Mouse (Mus musculus) midbrain, embryonic 16.5 days (tissue): ENCODE data around the gene Fmnl3. TPM values are rescaled to one million over a fixed set of nuclear protein-coding genes. Genes with fewer than 3 reads are reported as not detected.

Experiments
- ATAC-seq: fragments of 200-750 bp; cut with Nextera tagmentation; 2 replicates; pipeline ENCODE4 v1.8.0; 2017; ENCODE audit warnings: moderate TSS enrichment
- H3K27ac ChIP-seq: fragments of 300-500 bp; sonication (generic); 2 replicates; pipeline ENCODE4 v1.5.1; 2014; ENCODE audit warnings: mild to moderate bottlenecking, low read length, mixed read lengths
- H3K27me3 ChIP-seq: fragments of 300-500 bp; sonication (generic); 2 replicates; pipeline ENCODE4 v1.6.1; 2014; ENCODE audit warnings: low read depth, low read length, mixed read lengths; ENCODE audit not compliant: control insufficient read depth, insufficient read depth
- H3K36me3 ChIP-seq: fragments of 300-500 bp; sonication (generic); 2 replicates; pipeline ENCODE4 v1.6.1; 2014; ENCODE audit warnings: mild to moderate bottlenecking, low read length, moderate library complexity, mixed read lengths; ENCODE audit not compliant: control insufficient read depth, insufficient read depth
- H3K4me1 ChIP-seq: fragments of 300-500 bp; sonication (generic); 2 replicates; pipeline ENCODE4 v1.6.1; 2014; ENCODE audit warnings: mild to moderate bottlenecking, low read length, mixed read lengths; ENCODE audit not compliant: control insufficient read depth, insufficient read depth
- H3K4me2 ChIP-seq: fragments of 300-500 bp; sonication (generic); 2 replicates; pipeline ENCODE4 v1.6.1; 2014; ENCODE audit warnings: mild to moderate bottlenecking, low read length, mixed read lengths
- H3K4me3 ChIP-seq: fragments of 300-500 bp; sonication (generic); 2 replicates; pipeline ENCODE4 v1.5.1; 2014; ENCODE audit warnings: low read depth, mild to moderate bottlenecking, low read length, moderate library complexity, mixed read lengths
- H3K9ac ChIP-seq: fragments of 300-500 bp; sonication (generic); 2 replicates; pipeline ENCODE4 v1.6.1; 2014; ENCODE audit warnings: low read depth, low read length, mixed read lengths
- H3K9me3 ChIP-seq: fragments of 300-500 bp; sonication (generic); replicated peaks from 2 replicates; pipeline ENCODE4 v1.6.1; 2014; ENCODE audit warnings: mild to moderate bottlenecking, low read length, mixed read lengths; ENCODE audit not compliant: control insufficient read depth, poor library complexity, severe bottlenecking
- WGBS: fragments of 180-500 bp; shearing (Covaris S2); extraction: QIAGEN DNeasy Blood & Tissue Kit; methylation state at CpG from one replicate; pipeline ENCODE4 v1.1.7; 2014; 5-methylcytosine and 5-hydroxymethylcytosine counted together
- polyA plus RNA-seq: library from polyadenylated mRNA; unstranded; fragments of >200 nt; fragmentation: Nextera tagmentation; extraction: Ambion mirVana; gene quantifications from 2 replicates; pipeline ENCODE4 v1.2.1, GENCODE M21; 2015

Gene Fmnl3
- polyA plus RNA-seq, result 7.9 and 8.0 TPM in 2 replicates

DNA sequence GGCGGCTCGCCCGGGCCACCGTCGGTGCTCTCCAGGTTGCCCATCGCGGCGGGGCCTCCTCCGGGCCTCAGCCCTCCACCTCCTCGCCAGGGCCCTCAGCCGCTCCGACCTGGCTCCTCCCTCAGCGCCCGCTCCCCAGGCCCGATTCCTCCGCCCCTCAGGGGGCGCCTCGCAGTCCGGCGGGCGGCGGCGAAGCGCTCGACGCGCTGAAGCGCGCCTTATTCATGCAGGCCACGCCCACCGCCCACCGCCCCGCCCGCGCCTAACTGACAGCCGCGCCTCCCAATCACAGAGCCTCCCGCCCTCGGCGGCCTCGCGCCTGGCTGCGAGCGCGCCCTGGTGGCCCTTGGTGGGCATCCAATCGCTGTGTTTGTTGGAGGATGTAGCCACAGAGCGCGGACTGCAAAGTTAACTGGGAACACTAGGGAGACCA is at the start of gene Fmnl3:
Gene Fmnl3, minus strand, starts transcription at position 224 of the 433 bp plus-strand sequence.
- Histone ChIP-seq H3K36me3 (no peaks in the 10 kb centered on the region), H3K9ac (peak within 1 kb of the TSS; percentile 90), H3K9me3 (no peaks in the 10 kb centered on the region), H3K4me2 (peak within 1 kb of the TSS; percentile 70), H3K4me3 (peak within 1 kb of the TSS; percentile 92), H3K27me3 (no peaks in the 10 kb centered on the region), H3K4me1 (peaks cover 11% of the 10 kb centered on the region), H3K27ac (peak within 1 kb of the TSS; percentile 78)
- ATAC-seq, result peak; percentile 97
- under 1% methylated on average over 47 of the region's 48 CpGs for WGBS

DNA sequence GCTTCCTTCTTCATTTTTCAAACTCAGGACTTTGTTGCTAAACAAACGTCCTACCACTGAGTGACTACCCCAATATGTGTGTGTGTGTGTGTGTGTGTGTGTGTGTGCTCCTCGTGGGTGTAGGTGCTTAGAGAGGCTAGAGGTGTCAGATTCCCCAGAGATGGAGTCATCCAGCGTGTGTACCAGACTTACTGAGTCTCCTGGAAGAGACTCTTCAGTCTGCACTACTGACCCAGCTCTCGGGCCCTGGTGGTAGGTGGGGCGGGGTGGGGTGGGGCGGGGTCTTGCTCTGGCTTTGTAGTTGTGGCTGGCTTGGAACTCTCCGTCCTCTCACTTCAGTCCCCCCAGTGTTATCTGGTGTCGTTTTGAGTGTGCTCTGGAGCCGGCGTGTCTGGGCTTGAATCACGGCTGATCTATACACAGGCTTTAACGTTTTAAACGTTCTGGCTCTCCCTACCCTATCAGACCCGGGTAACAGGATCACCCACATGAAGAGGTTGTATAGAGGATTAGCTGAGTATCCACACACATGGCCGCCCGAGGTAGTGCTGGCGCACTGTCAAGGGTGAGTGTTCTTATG is 47.5 kb upstream of the Fmnl3 start:
- H3K9me3 ChIP-seq, result no peaks in the 10 kb centered on the region
- H3K4me3 ChIP-seq, result no peak overlapping the region
- no peak overlapping the region for H3K9ac ChIP-seq
- no peaks in the 10 kb centered on the region for H3K27me3 ChIP-seq
- H3K36me3 ChIP-seq, result peaks cover 8% of the 10 kb centered on the region; the same call in 1 of the 2 replicates
- ATAC-seq, result no peak
- no peak overlapping the region for H3K4me2 ChIP-seq
- H3K4me1 ChIP-seq, result peaks cover 7% of the 10 kb centered on the region
- 43% methylated on average over 17 of the region's 17 CpGs for WGBS
- no peak overlapping the region for H3K27ac ChIP-seq

DNA sequence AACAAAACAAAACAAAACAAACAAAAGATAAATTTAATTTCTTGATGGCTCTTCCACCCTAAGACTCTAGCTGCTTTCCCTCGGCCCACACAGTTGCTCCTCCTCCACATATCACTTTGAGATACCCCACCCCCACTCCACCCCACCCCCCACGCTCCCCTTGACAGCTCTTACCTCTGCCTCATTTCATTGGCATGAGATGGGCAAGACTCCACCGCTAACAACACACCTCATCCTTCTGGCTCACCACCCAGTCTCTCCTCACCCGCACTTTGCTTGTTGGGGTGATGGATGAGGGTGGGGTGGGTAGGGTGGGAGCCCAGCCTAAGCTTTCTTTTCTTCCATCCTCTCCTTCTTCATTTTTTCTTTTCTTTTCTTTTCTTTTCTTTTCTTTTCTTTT is 46.7 kb upstream of the Fmnl3 start:
- 37% methylated on average over 4 of the region's 4 CpGs for WGBS
- H3K4me1 ChIP-seq, result peaks cover 7% of the 10 kb centered on the region
- H3K9ac ChIP-seq, result no peak overlapping the region
- ATAC-seq, result no peak
- no peak overlapping the region for H3K4me3 ChIP-seq
- H3K27me3 ChIP-seq, result no peaks in the 10 kb centered on the region
- no peaks in the 10 kb centered on the region for H3K36me3 ChIP-seq
- no peaks in the 10 kb centered on the region for H3K9me3 ChIP-seq
- no peak overlapping the region for H3K27ac ChIP-seq
- no peak overlapping the region for H3K4me2 ChIP-seq

- 0 out of 2 replicates have a peak, but pooled peaks have one; percentile 51 for ATAC-seq
- Histone ChIP-seq H3K4me1 (peaks cover 7% of the 10 kb centered on the region), H3K36me3 (no peaks in the 10 kb centered on the region), H3K9me3 (no peaks in the 10 kb centered on the region), H3K27ac (no peak overlapping the region), H3K9ac (no peak overlapping the region), H3K4me2 (peak overlapping the region; percentile 27; the same call in 1 of the 2 replicates), H3K4me3 (no peak overlapping the region), H3K27me3 (no peaks in the 10 kb centered on the region)
- WGBS, result 21% methylated on average over 13 of the region's 13 CpGs
Observed at GRCm38 (mm10) chr15:99416348-99416882, 46.1 kb upstream of the Fmnl3 start.

DNA sequence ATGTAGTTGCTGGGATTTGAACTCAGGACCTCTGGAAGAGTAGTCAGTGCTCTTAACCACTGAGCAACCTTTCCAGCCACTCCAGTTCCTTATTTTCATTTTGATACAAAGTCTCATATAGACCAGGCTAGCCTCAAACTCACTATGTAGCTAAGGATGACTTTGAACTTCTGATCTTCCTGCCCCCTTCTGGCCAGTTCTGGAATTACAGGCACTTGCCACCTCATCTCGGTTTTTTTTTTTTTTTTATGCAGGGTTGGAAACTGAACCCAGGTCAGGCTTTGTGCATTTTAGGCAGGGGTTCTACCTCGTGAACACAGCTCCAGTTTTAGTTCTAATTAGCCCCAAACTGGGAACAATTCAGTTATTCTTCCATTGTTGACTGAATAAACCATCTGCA is 45.5 kb upstream of the Fmnl3 start:
- Histone ChIP-seq H3K27ac (no peak overlapping the region), H3K4me2 (no peak overlapping the region), H3K36me3 (no peaks in the 10 kb centered on the region), H3K27me3 (no peaks in the 10 kb centered on the region), H3K9ac (no peak overlapping the region), H3K4me1 (peaks cover 5% of the 10 kb centered on the region), H3K9me3 (no peaks in the 10 kb centered on the region), H3K4me3 (no peak overlapping the region)
- 18% methylated on average over 2 of the region's 2 CpGs for WGBS
- no peak for ATAC-seq

GRCm38 (mm10) chr15:99411747-99412146 is 41.5 kb upstream of the Fmnl3 start:
- Histone ChIP-seq H3K4me1 (0 out of 2 replicates have a peak, but pooled peaks cover 2% of the 10 kb centered on the region), H3K27me3 (no peaks in the 10 kb centered on the region), H3K9me3 (no peaks in the 10 kb centered on the region), H3K36me3 (peaks cover 20% of the 10 kb centered on the region), H3K4me2 (no peak overlapping the region), H3K4me3 (no peak overlapping the region), H3K9ac (no peak overlapping the region), H3K27ac (no peak overlapping the region)
- 55% methylated on average over 14 of the region's 14 CpGs for WGBS
- no peak for ATAC-seq

GRCm38 (mm10) chr15:99408845-99409244 is 38.6 kb upstream of the Fmnl3 start:
- ATAC-seq, result no peak
- H3K27ac ChIP-seq, result no peak overlapping the region
- H3K4me1 ChIP-seq, result no peaks in the 10 kb centered on the region
- peaks cover 38% of the 10 kb centered on the region for H3K36me3 ChIP-seq
- H3K4me2 ChIP-seq, result no peak overlapping the region
- H3K4me3 ChIP-seq, result no peak overlapping the region
- no peak overlapping the region for H3K9ac ChIP-seq
- 92% methylated on average over 9 of the region's 9 CpGs for WGBS
- H3K9me3 ChIP-seq, result no peaks in the 10 kb centered on the region
- no peaks in the 10 kb centered on the region for H3K27me3 ChIP-seq

GRCm38 (mm10) chr15:99406986-99407570 is 36.8 kb upstream of the Fmnl3 start:
- WGBS, result 91% methylated on average over 15 of the region's 15 CpGs
- Histone ChIP-seq H3K4me1 (no peaks in the 10 kb centered on the region), H3K36me3 (peaks cover 41% of the 10 kb centered on the region), H3K9me3 (no peaks in the 10 kb centered on the region), H3K4me3 (no peak overlapping the region), H3K27me3 (no peaks in the 10 kb centered on the region), H3K27ac (no peak overlapping the region), H3K9ac (no peak overlapping the region), H3K4me2 (no peak overlapping the region)
- no peak for ATAC-seq

- Histone ChIP-seq H3K27me3 (no peaks in the 10 kb centered on the region), H3K4me1 (no peaks in the 10 kb centered on the region), H3K36me3 (peaks cover 42% of the 10 kb centered on the region), H3K9ac (no peak overlapping the region), H3K4me2 (no peak overlapping the region), H3K9me3 (no peaks in the 10 kb centered on the region), H3K27ac (no peak overlapping the region), H3K4me3 (no peak overlapping the region)
- ATAC-seq, result no peak
- 86% methylated on average over 9 of the region's 9 CpGs for WGBS
Observed at GRCm38 (mm10) chr15:99405150-99405549, 34.9 kb upstream of the Fmnl3 start.
